Mouse (Mus musculus): ENCODE data around the gene Coq9.

Coq9 gene

GRCm38 (mm10) chr8:94837662-94838574 is at the start of gene Coq9, which contains the start of gene Ciapin1:
Gene Coq9, plus strand, starts transcription at chr8:94838321.
Gene Ciapin1, minus strand, starts transcription at chr8:94838358.
- peak; percentile 98 for DNase-seq (ENCODE audit: low read depth)

DNA sequence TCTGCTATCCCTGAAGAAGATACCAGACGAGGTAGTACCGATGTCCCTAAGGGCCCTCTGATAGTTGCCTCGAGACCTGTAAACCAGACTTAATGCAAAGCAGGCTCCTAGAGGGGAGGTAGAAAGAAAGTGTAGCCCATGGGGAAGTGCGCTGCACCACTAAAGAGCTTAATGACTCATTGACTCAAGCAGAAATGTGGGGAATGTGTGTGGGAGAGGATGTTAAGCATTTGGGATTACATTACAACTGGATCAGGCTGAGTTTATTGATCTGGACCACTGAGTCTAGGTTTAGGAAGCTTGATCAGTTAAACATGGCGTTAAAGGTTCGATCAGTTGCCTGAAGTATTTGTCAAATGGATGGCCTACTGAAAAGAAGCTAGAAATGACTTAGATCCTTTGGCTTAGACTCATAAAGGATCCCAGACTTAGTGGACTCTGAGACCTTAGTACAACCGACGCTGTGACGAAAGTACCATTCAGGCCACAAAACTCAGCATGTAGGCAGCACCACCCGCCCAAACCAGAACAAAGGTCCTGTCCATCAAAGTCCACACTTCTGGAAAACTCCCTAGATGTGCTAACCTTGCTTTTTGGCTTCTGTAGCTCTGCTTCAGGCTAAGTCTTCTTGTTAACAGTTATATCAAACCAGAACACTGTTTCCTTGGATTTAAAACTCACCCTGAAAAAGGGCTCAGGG is 48.7 kb upstream of the Coq9 start:
- DNase-seq (ENCODE audit: low read depth) = peak; percentile 74

DNA sequence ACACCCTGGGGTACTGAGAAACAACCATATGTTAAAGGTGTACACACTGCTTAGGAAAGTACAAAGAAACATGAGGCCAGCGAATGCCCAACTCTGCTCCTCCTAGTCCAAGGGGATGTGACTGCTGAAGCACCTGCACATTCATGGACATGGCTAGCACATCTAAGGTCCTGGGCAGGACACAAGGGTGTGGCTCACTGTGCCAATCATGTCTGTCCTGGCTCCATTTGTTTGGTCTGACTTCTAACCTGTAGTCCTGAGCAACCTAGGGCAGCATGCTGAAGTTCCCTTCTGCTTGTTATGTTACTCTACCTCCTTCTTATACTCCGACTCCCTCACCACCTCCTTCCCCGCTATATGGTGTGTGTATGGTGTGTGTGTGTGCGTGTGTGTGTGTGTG is 43.8 kb upstream of the Coq9 start:
- DNase-seq (ENCODE audit: low read depth) = no peak

- DNase-seq (ENCODE audit: low read depth) = no peak
Observed at GRCm38 (mm10) chr8:94794782-94795181, 43.3 kb upstream of the Coq9 start.

DNA sequence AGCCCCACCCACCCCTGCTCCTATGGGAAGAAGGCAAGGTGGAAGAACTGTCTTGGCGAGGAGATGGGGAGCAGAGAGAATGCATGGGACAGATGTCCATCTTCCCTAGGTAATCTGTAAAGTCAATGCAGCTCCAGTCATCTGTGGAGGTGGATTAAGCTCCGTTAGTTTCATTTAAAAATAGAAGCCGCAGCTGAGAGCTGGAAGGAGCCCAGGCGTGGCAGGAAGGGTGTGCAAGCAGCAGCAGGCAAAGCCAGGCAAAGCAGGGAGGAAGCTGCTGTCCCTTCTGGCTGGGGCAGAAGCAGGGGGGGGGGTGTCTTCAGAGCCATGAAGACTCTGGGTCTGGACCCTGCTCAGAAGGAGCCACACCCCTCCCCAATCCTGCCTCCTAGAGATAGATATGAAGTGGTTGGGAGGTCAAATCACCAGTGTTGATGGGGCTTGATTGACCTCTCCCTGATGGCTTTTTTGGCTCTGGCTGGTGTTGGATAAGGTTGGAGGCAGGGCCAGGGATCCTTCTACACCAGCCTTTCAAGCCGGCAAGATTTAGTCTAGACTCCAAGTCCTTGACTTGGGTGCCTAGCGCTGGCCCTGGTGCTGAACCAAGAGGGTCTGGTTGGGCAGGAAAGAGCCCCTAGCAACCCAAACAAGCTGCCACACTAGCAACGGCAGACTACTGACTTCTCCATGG is 37.7 kb upstream of the Coq9 start:
- DNase-seq (ENCODE audit: low read depth) = peak; percentile 61

DNA sequence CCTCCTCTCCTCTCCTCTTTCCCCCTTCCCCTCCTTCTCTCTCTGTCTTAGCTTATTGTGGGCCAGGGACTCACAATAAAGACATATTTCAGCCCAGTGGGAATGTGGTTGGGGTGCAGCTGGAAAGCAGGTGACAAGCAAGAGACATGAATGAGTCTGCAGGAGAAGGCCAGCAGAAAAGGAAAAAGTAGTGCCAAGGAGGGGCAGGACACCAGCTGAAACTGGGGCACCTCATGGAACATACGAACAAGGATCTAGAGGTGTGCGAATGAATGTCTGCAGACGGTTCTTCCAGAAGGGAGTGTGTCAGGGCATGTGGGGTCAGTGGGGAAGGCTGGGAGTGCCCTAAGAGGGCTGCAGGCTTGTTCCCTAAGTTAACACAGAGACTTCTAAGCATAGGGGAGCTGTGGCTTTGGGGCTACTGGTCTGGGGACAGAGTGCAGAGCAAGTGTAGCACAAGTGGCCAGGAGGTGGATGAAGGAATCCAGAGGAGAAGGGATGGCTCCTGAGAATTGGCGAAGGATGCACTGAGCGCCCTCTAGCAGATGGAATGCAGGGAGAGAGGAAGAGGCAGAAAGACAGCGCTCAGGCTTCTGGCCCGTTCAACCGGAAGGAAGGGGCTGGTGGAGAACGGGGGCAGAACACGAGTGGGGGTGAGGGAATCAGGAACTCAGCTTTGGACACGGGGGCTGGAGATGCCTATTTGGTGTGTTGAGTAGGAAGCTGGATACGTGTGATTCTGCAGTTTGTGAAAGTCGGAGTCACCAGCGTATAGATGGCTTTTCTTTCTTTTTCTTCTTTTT is 36.6 kb upstream of the Coq9 start:
- no peak for DNase-seq (ENCODE audit: low read depth)

- DNase-seq (ENCODE audit: low read depth) = no peak
Observed at GRCm38 (mm10) chr8:94802375-94802774, 35.7 kb upstream of the Coq9 start.

GRCm38 (mm10) chr8:94803551-94803950 is 34.6 kb upstream of the Coq9 start:
- peak; percentile 79 for DNase-seq (ENCODE audit: low read depth)

DNA sequence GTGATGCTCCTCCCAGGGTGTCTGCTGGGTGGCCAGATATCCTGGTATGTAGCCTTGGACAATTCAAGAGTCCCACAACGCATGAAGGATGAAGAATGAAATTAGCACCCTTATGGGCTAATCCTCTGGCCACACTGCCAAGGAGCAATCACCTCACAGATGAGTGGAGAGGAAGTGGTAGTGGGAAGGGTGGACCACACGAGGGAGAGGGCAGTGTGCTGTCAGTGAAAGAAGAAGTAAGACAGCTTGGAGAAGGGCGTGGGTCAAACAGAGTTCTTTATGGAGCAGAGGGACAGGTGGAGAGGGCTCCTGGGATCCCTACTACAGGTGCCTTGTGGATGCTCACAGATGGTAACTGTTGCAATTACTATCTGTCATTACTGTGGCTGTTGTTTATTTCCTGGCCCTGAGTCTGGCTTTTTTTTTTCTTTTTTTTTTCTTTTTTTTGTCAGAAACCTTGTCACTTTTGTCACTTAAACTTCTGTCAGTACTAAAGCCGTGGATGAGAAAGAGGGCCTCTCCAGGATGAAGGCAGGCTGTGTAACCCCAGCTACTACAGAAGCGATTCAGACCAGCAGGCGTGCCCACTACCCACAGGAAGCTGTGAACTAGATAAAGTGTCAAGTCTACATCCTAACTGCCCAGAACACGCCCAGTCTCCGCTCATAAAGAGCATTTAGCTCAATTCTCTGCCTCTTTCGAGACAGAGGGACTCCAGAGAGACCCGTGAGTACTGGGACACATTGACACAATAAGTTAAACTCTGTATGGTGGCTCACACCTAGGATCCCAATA is 33.4 kb upstream of the Coq9 start:
- no peak for DNase-seq (ENCODE audit: low read depth)

DNA sequence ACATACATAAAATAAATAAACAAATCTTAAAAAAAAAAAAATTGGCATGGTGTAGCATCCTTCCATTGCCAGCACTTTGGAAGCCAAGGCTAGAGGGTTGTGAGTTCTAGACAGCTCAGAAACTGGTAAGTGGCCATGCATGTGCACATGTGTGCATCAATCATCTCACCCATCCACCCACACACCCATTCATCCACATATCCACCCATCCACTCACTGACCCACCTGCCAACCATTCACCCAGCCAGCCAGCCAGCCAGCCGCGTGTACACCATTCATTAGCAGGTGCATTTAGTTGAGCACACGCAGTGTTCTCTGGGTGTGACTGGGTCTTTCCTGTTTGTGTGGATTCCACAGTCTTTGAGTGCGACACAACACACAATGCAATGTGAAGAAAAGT is 32.3 kb upstream of the Coq9 start:
- no peak for DNase-seq (ENCODE audit: low read depth)

DNA sequence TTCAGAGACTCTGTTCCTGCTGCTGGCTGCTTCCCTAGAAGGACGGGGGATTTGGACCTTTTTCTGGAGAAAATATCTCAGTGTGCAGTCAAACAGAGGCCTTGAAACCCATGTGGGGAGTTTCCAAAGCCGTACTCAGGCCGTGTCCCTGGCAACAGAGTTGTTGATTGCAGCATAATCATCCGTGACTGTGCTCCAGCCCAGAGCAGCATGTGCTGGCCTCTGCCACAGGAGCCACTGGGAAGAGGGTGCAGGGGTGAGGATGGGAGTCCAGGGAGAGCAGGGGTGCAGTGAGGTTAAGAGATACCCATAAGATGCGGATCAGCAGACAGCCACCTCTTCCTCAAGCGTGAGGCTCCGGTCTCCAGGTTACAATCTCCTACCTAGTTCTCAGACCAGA is 30.6 kb upstream of the Coq9 start:
- peak; percentile 77 for DNase-seq (ENCODE audit: low read depth)

DNA sequence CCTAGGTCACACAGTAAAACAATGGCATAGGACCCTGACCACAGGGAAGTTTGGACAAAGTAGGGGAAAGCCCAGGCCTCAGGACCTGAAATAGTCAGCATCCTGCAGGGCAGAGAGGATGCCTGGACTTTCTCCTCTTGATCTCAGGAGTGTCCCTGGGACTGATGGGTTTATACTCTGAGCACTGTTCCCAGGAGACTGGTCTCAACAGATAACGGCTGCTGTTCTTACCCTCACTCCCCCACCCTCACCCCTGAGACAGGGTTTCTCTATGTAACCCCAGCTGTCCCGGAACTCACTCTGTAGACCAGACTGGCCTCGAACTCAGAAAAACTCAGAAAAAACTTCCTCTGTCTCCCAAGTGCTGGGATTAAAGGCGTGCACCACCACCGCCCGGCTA is 29.7 kb upstream of the Coq9 start:
- no peak for DNase-seq (ENCODE audit: low read depth)

GRCm38 (mm10) chr8:94810153-94810552 is 28.0 kb upstream of the Coq9 start, which contains the start of gene Ccl17:
Gene Ccl17, plus strand, starts transcription at chr8:94810453.
- DNase-seq (ENCODE audit: low read depth) = no peak

GRCm38 (mm10) chr8:94810855-94811254 is 27.3 kb upstream of the Coq9 start:
- no peak for DNase-seq (ENCODE audit: low read depth)

- DNase-seq (ENCODE audit: low read depth) = peak; percentile 69
Observed at GRCm38 (mm10) chr8:94811654-94812053, 26.5 kb upstream of the Coq9 start.

DNA sequence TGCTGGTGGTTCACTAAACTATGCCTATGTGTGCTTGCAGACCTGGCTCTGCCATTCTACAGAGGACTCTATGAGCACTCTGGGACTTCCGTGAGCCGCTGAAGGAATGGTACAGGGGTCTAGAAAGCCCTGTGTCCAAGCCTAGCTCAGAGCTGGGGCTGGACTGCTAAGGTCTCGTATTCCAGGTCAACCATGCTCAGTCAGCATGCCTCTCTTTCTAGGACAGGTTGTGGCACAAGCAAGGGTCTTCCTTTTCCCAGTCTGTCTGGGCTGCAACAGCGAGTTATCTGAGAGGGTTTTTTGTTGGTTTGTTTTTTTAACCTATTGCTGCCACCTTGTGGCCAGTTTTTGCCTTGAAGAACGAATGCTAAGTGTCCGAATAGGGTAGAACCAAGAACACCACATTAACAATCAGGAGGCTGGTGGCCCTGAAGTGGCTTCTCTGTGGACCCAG is 25.4 kb upstream of the Coq9 start:
- peak; percentile 97 for DNase-seq (ENCODE audit: low read depth)

DNA sequence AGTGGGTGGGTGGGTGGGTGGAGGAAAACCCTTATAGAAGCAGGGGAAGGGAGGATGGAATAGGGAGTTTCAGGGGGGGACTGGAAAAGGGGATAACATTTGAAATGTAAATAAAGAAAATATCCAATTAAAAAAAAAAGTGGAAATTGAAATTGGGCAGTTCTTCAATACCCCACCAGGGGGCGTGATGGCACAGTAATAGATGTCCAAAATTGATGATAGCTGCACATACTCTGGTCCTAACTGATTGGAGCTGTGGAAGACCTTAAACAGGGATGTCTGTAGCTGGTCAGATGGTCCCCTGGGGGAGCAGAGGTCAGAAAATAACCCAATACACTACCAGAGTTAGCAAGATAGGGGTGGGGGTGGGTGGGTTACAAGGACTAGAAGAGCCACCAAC is 23.6 kb upstream of the Coq9 start:
- DNase-seq (ENCODE audit: low read depth) = peak; percentile 68

DNA sequence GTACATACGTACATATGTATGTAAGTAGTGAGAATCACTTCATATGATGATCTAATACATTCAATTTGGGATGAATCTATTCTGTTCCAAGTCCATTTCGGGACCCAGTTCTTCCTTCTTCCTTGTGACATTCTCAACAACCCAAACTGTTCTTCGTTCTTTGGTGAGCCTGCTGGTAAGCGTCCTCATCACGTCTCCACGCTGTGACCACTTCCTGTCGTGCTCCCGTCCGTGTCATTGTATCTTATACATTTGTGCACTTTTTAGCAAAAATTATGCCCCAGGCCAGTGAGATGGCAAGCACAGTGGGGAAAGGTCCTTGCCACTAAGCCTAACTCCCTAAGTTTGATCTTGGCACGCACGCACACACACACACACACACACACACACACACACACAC is 20.2 kb upstream of the Coq9 start:
- no peak for DNase-seq (ENCODE audit: low read depth)

- no peak for DNase-seq (ENCODE audit: low read depth)
Observed at GRCm38 (mm10) chr8:94819671-94820179, 18.4 kb upstream of the Coq9 start.

DNA sequence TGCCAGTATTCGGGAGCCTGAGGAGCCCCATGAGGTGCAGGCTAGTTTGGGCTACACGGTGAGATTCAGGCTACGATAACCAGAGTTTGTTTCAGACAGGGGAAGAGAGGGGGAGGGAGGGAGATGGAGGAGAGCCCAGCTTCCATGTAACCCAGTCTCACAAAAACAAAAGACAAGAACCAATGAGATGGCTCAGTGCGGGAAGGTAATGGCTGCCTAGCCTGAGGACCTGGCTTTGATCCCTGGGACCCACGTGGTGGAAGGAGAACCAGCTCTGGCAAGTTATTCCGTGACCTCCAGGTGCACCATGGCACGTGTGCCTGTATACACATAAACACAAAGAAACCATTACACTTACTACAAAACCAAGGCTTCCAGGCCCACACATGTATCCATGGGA is 17.6 kb upstream of the Coq9 start:
- no peak for DNase-seq (ENCODE audit: low read depth)

GRCm38 (mm10) chr8:94821381-94821780 is 16.7 kb upstream of the Coq9 start:
- no peak for DNase-seq (ENCODE audit: low read depth)
